ENCODE assay signal across 10 mouse cellular contexts in genomic region chr17:67514387-67515241, GRCm38 (mm10).
DNase-seq lines count a peak whose midpoint lies in the region; ATAC-seq and TF ChIP-seq lines count a peak whose summit lies in the region.
"Had no signal": no experiment of that assay in that cellular context is flagged by ENCODE, and none has a peak within 500 bp of the region (broad histone marks: within the 10 kb centered on the region; RNA-seq: fewer than 3 reads in every experiment).

No protein-coding gene starts in this region.

- no peak for ATAC-seq in forebrain, embryonic 12.5 days (ENCODE audit: low FRiP score)
- ATAC-seq in embryonic facial prominence, embryonic 13.5 days (ENCODE audit: insufficient number of reproducible peaks, insufficient read depth, low FRiP score, low TSS enrichment, low read depth): no peak
- ATAC-seq in lung, embryonic 14.5 days (ENCODE audit: insufficient read depth): peak; percentile 54
- ATAC-seq in liver, postnatal 0 days: no peak
- no peak for ATAC-seq in megakaryocyte-erythroid progenitor cell, adult 5-6 weeks (replicated peaks; ENCODE audit: low FRiP score, low TSS enrichment, poor library complexity, severe bottlenecking)

- 74% methylated on average over 9 of the region's 9 CpGs for WGBS in forebrain, embryonic 10.5 days
- 74% methylated on average over 9 of the region's 9 CpGs for WGBS in forebrain, embryonic 12.5 days
- WGBS in embryonic facial prominence, embryonic 13.5 days: 63% methylated on average over 9 of the region's 9 CpGs
- WGBS in lung, embryonic 14.5 days: 59% methylated on average over 9 of the region's 9 CpGs
- WGBS in liver, postnatal 0 days (ENCODE audit: insufficient replicate concordance): 59% methylated on average over 9 of the region's 9 CpGs

- H3K4me3 ChIP-seq in forebrain, embryonic 10.5 days: no peak overlapping the region
- H3K4me3 ChIP-seq in forebrain, embryonic 12.5 days (replicated peaks): no peak overlapping the region
- H3K4me3 ChIP-seq in embryonic facial prominence, embryonic 13.5 days: no peak overlapping the region
- no peak overlapping the region for H3K4me3 ChIP-seq in lung, embryonic 14.5 days (ENCODE audit: low read depth, low read length)
- H3K4me3 ChIP-seq in liver, postnatal 0 days (ENCODE audit: low read depth, low read length): no peak overlapping the region
- H3K4me3 ChIP-seq: midbrain, embryonic 10.5 days had no signal

- peak overlapping the region; percentile 58 for H3K27ac ChIP-seq in forebrain, embryonic 10.5 days
- no peak overlapping the region for H3K27ac ChIP-seq in forebrain, embryonic 12.5 days
- 0 out of 2 replicates have a peak overlapping the region, but pooled peaks have one; percentile 28 for H3K27ac ChIP-seq in embryonic facial prominence, embryonic 13.5 days
- H3K27ac ChIP-seq in lung, embryonic 14.5 days (ENCODE audit: low read depth): peak overlapping the region; percentile 82
- H3K27ac ChIP-seq in liver, postnatal 0 days (ENCODE audit: low read depth): no peak overlapping the region

- H3K9me3 ChIP-seq in forebrain, embryonic 10.5 days: no peaks in the 10 kb centered on the region
- no peaks in the 10 kb centered on the region for H3K9me3 ChIP-seq in forebrain, embryonic 12.5 days
- H3K9me3 ChIP-seq in embryonic facial prominence, embryonic 13.5 days: no peaks in the 10 kb centered on the region
- no peaks in the 10 kb centered on the region for H3K9me3 ChIP-seq in lung, embryonic 14.5 days (ENCODE audit: low read depth, low read length)
- no peaks in the 10 kb centered on the region for H3K9me3 ChIP-seq in liver, postnatal 0 days (ENCODE audit: low read length)
- H3K9me3 ChIP-seq: midbrain, embryonic 10.5 days had no signal

- no peak for TF ChIP-seq EP300 in liver, postnatal 0 days (IDR thresholded peaks at IDR 0.05; ENCODE audit: low read depth)

- no peaks in the 10 kb centered on the region for H3K27me3 ChIP-seq in forebrain, embryonic 10.5 days (ENCODE audit: poor library complexity, severe bottlenecking)
- H3K27me3 ChIP-seq in forebrain, embryonic 12.5 days: no peaks in the 10 kb centered on the region
- no peaks in the 10 kb centered on the region for H3K27me3 ChIP-seq in embryonic facial prominence, embryonic 13.5 days
- H3K27me3 ChIP-seq in lung, embryonic 14.5 days (ENCODE audit: insufficient read depth, low read length): no peaks in the 10 kb centered on the region
- H3K27me3 ChIP-seq in liver, postnatal 0 days (ENCODE audit: insufficient read depth, low read length): no peaks in the 10 kb centered on the region

- H3K4me2 ChIP-seq in forebrain, embryonic 12.5 days: no peak overlapping the region
- no peak overlapping the region for H3K4me2 ChIP-seq in embryonic facial prominence, embryonic 13.5 days
- no peak overlapping the region for H3K4me2 ChIP-seq in lung, embryonic 14.5 days
- H3K4me2 ChIP-seq in liver, postnatal 0 days (ENCODE audit: low read depth, low read length): no peak overlapping the region

- H3K4me1 ChIP-seq in forebrain, embryonic 10.5 days: peaks cover 13% of the 10 kb centered on the region
- H3K4me1 ChIP-seq in forebrain, embryonic 12.5 days: 0 out of 2 replicates have a peak, but pooled peaks cover 4% of the 10 kb centered on the region
- no peaks in the 10 kb centered on the region for H3K4me1 ChIP-seq in embryonic facial prominence, embryonic 13.5 days
- no peaks in the 10 kb centered on the region; the same call in 1 of the 2 replicates for H3K4me1 ChIP-seq in lung, embryonic 14.5 days (ENCODE audit: insufficient read depth)
- peaks cover 12% of the 10 kb centered on the region; the same call in 1 of the 2 replicates for H3K4me1 ChIP-seq in liver, postnatal 0 days (ENCODE audit: insufficient read depth)

- no peak for TF ChIP-seq CTCF in lung, embryonic 14.5 days (IDR thresholded peaks at IDR 0.05; ENCODE audit: low read depth)
- no peak for TF ChIP-seq CTCF in liver, postnatal 0 days (IDR thresholded peaks at IDR 0.05; ENCODE audit: low read depth)

- no peak for DNase-seq in forebrain, embryonic 10.5 days (ENCODE audit: extremely low spot score, low spot score)
- DNase-seq in heart, postnatal 4 days: peak; percentile 37
- DNase-seq in lung, embryonic 14.5 days: peak; percentile 54
- DNase-seq in layer of hippocampus, postnatal 25 days (ENCODE audit: extremely low spot score in 1 of 2, low spot score in 1 of 2): no peak
- DNase-seq in liver, postnatal 0 days: no peak
- DNase-seq: layer of hippocampus, adult 9-11 months had no signal

- H3K36me3 ChIP-seq in forebrain, embryonic 10.5 days (replicated peaks): no peaks in the 10 kb centered on the region
- H3K36me3 ChIP-seq in forebrain, embryonic 12.5 days (replicated peaks): no peaks in the 10 kb centered on the region
- no peaks in the 10 kb centered on the region for H3K36me3 ChIP-seq in embryonic facial prominence, embryonic 13.5 days
- H3K36me3 ChIP-seq in lung, embryonic 14.5 days (ENCODE audit: insufficient read depth): no peaks in the 10 kb centered on the region
- H3K36me3 ChIP-seq in liver, postnatal 0 days (replicated peaks; ENCODE audit: insufficient read depth, low read length): no peaks in the 10 kb centered on the region
- H3K36me3 ChIP-seq: midbrain, embryonic 10.5 days had no signal

- no peak overlapping the region for H3K9ac ChIP-seq in forebrain, embryonic 12.5 days
- H3K9ac ChIP-seq in embryonic facial prominence, embryonic 13.5 days: no peak overlapping the region
- no peak overlapping the region for H3K9ac ChIP-seq in lung, embryonic 14.5 days
- H3K9ac ChIP-seq in liver, postnatal 0 days (replicated peaks): no peak overlapping the region

Comparison
In these comparisons a context has a peak if more than half of its experiments do, and no peak if none do; other contexts are left out.
1. H3K27ac ChIP-seq: peak in forebrain, embryonic 10.5 days (single experiment), embryonic facial prominence, embryonic 13.5 days (single experiment) and lung, embryonic 14.5 days (single experiment); none in forebrain, embryonic 12.5 days (single experiment) and liver, postnatal 0 days (single experiment).
2. DNase-seq: peak in heart, postnatal 4 days (single experiment) and lung, embryonic 14.5 days (single experiment); none in forebrain, embryonic 10.5 days (single experiment), layer of hippocampus, postnatal 25 days (0 of 2) and liver, postnatal 0 days (single experiment).